Mouse (Mus musculus): ENCODE measurements around the gene Rab8b.
A peak's percentile ranks its signal among the peaks of the same experiment; 100 is the strongest.
"Not testable (repeated sequence)": the region's sequence is repeated elsewhere in the genome, so short reads cannot be mapped to it uniquely, and the experiment has no call there.

Gene Rab8b

DNA sequence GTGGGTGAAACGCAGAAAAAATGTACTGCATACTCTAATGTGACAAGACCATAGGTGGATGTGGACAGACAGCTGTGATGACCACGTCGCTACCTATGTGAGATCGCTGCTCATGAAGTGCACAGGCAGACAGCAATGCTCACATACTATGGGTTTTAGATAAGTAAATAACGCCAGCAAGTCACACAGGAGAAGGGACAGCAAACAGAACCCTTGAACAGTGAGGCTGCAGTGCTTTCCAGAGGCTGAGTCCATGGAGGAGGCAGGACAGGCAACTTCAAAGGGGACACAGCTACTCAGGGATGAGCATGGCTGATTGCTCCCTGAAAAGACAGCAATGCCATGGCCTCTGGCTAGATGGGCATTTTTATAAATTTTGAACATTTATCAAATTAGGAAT is 72.7 kb downstream of the Rab8b start:
- no peak for DNase-seq (ENCODE audit: inconsistent ontology term)

DNA sequence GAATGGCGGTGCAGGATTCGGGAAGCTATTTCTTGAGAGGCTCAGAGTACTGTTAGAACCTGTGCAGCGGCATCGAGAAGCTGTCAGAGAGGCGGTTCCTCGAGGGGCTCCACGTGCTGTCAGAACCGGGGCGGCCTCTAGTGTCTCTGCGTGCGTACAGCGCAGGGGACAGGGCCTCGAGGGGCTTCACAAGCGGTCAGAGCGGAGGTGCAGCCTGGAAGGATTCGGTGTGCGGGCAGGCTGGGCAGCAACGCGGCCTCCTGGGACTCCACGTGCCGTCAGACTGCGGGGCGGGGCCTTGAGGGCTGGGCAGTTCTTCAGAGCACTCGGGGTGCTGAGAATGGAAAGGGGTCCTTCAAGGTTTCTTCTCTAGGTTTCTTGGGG is 84.4 kb downstream of the Rab8b start:
- DNase-seq (ENCODE audit: inconsistent ontology term) = no peak

DNA sequence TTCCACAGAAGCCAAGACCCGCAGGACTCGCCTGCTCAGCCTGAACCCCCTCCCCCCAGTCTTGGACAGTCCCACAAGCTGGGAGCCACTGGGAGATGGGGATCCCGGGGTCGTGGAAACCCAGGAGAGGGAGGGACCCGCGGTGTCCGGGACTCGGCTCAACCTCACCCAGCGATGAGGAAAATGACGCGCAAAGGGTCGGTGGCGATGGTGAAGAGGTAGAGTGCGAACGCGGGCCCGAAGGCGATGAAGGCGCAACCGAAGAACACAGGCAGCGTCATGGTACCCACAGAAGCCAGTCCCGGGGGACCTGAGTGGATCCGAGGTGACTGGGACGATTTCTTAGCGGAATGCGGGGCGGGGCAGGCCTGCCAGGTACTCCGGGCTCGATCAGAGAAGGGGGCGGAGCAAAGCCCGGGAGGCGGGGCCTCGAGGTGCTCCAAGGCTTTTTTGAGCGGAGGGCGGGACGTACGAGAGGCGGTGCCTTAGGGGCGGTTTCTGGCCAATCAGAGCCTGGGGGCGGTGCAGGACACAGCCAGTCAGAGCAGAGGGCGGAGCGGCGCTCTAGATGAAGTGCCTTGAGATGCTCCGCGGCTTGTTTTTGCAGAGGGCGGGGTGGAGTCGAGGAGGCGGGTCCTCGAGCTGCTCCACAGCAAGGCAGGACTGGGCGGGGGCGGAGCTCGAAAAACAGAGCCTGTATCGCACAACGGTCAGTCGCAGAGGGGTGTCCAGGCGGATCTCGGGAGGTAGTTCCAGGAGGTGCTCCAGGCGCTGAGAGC is 85.0 kb downstream of the Rab8b start, which contains the start of gene Aph1c:
Gene Aph1c (minus strand): TSS at position 409 of the 779 bp plus-strand sequence.
- peak; percentile 99 for DNase-seq (ENCODE audit: inconsistent ontology term)

DNA sequence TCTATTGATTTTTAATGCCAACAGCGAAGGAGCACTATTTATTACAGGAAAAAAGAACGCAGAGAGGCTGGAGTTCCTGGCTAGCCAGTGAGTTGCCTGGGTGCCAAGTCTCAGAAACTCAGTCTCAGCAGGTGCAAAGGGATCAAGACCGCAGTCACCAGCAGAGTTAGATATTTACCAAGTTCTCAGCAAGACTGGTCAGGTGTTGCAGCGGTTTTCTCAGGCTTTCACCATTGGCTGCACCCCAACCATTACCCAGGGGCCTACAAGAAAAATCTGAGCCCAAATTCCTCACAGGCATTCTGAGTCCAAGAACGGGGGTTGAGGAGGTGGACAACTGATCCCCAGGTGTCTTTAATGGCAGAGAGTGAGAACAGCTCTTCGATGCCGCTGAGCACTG is 85.6 kb downstream of the Rab8b start:
- no peak for DNase-seq (ENCODE audit: inconsistent ontology term)

DNA sequence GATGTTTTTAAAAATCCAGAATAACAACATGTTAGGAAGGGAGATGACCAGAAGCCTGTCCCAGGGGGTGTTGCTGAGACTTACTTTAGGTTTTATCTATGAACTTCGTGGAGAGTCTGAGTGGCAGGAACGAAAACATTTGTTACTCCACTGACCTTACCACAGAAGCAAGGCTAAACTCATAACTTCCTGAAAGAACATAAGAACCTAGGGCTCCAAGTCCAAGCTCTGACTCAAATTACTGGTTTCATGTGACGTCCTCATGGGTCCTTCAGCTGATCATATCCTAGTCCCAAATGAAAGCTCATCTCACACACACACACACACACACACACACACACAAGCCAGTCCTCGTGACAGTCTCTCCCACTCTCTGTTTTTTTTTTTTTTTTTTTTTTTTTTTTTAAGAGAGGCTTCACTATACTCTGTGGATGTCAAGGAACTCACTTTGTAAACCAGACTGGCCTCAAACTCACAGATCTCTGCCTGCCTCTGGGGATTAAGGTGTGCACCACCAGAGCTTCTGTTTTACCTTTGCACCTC is 87.0 kb downstream of the Rab8b start:
- no peak for DNase-seq (ENCODE audit: inconsistent ontology term)

DNA sequence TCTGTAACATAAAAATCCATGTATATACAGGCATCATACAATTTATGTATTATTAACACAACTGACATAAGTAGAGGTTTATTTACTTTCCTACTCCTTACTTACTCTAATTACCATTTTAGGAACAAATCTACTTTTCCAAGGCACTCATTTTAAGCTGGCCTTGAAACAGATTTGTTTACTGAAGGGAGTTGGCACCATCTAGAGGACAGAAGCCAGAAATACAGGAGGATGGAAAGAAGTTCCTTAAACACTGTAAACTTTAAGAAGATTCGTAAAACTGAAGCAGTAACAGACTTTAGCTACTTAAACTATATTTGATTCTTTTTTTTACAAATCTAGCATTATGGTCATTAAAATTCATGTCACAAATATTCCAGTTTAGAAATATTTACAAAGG is 93.5 kb downstream of the Rab8b start:
- DNase-seq (ENCODE audit: inconsistent ontology term) = peak; percentile 50

DNA sequence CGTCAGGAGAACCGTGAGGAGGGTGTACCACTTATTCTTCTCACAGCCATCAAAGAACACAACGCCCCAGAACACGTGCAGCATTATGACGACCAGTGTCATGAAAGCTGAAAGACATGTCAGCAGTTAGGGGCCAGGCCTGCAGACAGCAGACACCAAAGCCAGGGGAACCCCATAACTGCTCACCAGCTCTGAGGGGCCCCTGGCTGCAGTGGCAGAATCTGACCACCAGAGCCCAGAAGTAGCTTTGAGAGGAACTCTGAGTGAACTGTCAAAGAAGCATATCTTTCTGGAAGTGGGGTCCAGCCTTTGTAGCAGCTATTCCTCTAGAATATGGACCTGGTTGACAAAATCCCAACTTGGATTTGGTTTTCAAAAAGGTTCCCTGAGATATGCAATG is 97.2 kb downstream of the Rab8b start:
- not testable (repeated sequence) for DNase-seq (ENCODE audit: inconsistent ontology term)

DNA sequence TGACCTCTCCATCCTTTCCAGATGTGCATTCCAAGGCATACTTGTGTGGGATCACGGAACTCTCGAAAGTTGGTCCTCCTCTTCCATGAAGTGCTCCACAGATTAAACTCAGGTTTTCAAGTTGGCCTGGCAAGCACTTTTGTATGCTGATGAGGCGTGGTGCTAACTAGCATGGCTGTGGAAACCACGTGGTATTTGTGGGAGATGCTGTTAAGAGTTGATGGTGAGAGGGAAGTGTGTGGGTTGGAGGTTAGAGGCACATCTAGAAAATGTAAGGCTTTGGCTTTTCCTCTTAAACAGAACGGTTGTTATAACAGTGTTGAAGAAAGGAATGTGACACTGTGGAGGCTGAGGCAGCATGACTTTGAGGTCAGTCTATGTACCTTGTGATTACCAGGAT is 98.5 kb downstream of the Rab8b start:
- no peak for DNase-seq (ENCODE audit: inconsistent ontology term)

DNA sequence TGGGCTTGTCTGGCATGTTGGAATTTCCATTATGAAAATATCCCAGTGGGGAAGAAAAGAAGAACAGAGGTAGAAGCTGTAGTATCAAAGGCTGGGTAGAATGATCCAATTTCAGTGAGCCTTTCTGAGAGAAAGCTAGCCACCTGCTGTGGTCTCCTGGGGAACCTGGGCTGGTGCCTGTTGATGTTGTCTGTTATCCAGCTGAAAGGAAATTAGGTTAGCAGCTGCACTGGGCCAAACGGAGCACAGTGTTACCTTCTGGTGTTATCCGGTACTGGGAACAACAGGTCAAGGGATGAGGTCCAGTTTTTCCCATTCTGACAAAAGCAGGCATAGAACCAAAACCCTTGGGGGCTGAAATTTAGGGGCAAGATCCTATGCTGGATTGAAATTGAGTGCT is 106.1 kb downstream of the Rab8b start:
- no peak for DNase-seq (ENCODE audit: inconsistent ontology term)

DNA sequence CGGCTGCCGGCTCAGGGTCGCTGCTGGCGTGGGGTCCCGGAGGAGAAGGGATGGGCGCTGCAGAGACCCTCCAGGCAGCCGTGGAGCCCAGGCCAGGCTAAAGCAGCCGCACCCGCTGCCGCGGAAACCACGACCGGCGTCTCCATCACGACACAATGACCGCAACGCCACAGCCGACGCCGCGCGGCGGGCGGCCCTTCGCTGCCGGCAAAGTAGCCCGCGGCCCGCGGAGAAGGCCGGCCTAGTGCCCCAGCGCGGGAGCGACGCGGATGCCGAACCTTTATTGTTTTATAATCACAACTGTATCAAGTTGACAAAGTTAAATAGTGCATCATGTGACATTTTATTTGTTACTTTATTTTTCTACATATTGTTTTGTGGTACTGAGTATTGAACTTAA is 113.5 kb downstream of the Rab8b start:
- peak; percentile 24 for DNase-seq (ENCODE audit: inconsistent ontology term)

DNA sequence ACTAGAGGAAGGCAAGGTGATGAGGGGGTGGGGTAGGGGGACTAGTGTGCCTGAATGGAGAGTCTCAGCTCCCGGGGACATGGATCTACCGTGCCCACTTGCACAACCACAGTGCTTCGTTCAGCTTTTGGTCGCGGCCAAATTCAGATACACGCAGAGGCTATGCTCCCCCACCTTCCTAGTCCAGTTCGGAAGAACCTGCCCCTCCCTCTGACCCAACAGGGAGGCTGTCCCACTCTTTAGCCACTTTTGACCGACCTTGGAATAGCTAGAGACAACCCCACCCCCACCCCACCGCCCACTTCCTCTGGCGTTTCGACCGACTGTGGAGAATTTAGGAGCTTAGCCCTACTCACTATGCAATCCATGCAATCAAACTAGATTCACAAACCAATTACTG is 117.5 kb downstream of the Rab8b start:
- no peak for DNase-seq (ENCODE audit: inconsistent ontology term)

DNA sequence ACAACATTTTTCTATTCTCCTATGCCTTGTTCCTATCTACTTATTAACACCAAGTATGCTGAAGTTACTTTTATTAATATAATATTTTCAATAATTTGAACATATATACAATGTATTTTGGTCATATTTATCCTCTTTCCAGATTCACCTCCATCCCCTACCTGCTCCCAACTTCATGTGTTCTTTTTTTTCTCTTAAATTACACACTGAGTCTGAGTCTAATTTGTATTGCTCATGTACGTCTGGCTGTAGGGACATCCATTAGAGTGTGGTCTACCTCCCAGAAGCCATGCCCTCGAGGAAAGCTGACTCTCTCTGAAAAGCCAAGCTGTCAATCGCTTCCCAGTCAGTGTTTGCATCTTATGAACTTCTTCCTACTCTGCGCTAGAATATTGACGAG is 122.7 kb downstream of the Rab8b start, which contains the start of gene Gm10647:
Gene Gm10647 (plus strand): TSS at position 301 of the 400 bp plus-strand sequence.
- DNase-seq (ENCODE audit: inconsistent ontology term) = no peak

DNA sequence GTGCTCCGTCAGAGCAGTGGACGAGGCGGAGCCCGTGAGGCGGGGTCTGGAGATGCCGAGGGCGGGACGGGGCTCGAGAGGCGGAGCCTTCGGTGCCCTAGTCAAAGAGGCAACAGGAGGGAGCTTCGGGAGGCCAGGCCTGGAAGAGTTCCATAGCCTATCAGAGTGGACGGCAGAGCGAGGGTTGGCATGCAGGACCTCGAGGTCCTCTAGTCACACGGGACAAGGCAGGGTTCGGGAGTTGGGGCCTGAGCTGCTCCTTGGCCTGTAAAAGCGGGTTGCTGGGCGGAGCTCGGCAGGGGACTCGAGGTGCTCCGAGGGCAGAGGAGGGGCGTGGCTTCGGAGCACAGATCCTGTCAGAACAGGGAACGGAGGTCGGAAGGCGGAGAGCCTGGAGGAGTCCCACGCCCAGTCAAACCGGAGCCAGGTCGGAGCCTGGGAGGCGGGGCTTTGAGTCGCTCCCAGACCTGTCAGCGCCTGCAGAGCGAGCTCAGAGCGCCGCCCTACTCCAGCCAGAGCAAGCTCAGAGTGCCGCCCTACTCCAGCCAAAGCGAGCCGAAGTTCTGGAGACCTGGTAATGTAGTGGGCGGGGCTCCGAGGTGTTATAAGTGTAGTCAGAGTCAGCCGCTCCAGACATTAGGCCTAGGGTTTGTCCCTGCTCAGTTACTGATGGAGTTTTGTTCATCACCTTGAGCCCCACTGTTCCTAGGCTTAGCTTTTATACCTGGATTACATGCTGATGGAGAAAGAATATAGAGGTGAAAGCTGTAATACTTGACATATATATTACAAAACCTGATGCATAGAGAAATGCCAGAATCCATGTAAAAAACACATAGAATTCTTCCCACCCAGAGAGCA is 123.8 kb downstream of the Rab8b start, which contains the start of gene Aph1b:
Gene Aph1b (minus strand): TSS at position 27 of the 861 bp plus-strand sequence.
- peak; percentile 100 for DNase-seq (ENCODE audit: inconsistent ontology term)

DNA sequence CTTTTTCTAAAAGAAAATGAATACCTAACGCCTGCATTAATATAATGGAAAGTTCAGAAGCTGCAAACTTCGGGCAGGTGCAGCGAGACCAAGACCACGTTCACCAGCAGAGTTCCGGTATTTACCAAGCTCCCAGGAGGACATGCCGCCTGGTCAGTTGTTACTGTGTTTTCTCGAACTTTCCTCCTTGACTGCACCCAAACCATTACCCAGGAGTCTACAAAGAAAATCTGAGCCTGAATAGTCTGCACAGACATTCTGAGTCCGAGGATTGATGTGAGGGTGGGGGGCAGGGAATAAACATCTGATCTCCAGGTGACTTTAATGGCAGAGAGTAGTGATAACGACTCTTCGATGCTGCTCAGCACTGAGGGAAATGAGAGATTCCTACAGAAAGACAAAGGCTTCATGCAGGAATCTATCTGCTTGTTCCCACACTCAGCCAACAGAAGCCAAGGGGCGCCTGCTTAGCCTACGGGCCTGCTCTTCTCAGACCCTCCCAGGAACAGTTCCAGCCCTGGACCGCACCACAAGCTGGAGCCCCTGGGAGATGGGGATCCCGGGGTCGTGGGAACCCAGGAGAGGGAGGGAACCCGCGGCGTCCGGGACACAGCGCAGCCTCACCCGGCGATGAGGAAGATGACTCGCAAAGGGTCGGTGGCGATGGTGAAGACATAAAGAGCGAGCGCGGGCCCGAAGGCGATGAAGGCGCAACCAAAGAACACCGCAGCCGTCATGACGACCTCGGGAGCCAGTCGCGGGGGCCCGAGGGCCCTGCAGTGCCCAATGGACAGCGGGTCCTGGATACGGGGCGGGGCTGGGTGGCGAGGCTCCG is 124.6 kb downstream of the Rab8b start:
- no peak for DNase-seq (ENCODE audit: inconsistent ontology term)
